ENCODE assay signal across 1 mouse cellular context in genomic region chr11:80382626-80383018, GRCm38 (mm10).
TF ChIP-seq lines count a peak whose summit lies in the region.

No protein-coding gene starts in this region.

TF ChIP-seq in MEL, 35 proteins besides CTCF, POLR2A, EP300 and RAD21:
- TF ChIP-seq POLR2AphosphoS5 (IDR thresholded peaks at IDR 0.05; ENCODE audit: borderline replicate concordance, low read depth, low read length) (no peak), ZNF384 (IDR thresholded peaks at IDR 0.05; ENCODE audit: low read depth, low read length) (peak; percentile 99), ZC3H11A (IDR thresholded peaks at IDR 0.05; ENCODE audit: low read depth, low read length) (no peak; the same call in 1 of the 2 replicates), TAL1 (IDR thresholded peaks at IDR 0.05; ENCODE audit: low read length) (no peak), NRF1 (IDR thresholded peaks at IDR 0.05; ENCODE audit: insufficient read depth, low read depth, low read length, poor library complexity, severe bottlenecking) (no peak), USF1 (IDR thresholded peaks at IDR 0.05; ENCODE audit: low read depth, low read length) (no peak), CHD2 (IDR thresholded peaks at IDR 0.05; ENCODE audit: low read length) (no peak), TCF12 (IDR thresholded peaks at IDR 0.05; ENCODE audit: low read depth, low read length) (peak; percentile 60), SIN3A (IDR thresholded peaks at IDR 0.05; ENCODE audit: low read length) (peak; percentile 72; the same call in 1 of the 2 replicates), ZKSCAN1 (IDR thresholded peaks at IDR 0.05; ENCODE audit: low read depth, low read length) (peak; percentile 76; the same call in 1 of the 2 replicates), RCOR1 (IDR thresholded peaks at IDR 0.05; ENCODE audit: low read depth, low read length) (peak; percentile 59), E2F4 (IDR thresholded peaks at IDR 0.05; ENCODE audit: borderline replicate concordance, low read depth, low read length) (no peak; the same call in 1 of the 2 replicates), MAX (IDR thresholded peaks at IDR 0.05; ENCODE audit: low read length) (no peak), JUND (IDR thresholded peaks at IDR 0.05; ENCODE audit: low read depth, low read length) (no peak), MAZ (IDR thresholded peaks at IDR 0.05; ENCODE audit: low read depth, low read length) (no peak), POLR2AphosphoS2 (IDR thresholded peaks at IDR 0.05; ENCODE audit: low read length) (no peak), MYB (IDR thresholded peaks at IDR 0.05; ENCODE audit: low read depth, low read length) (peak; percentile 63), MXI1 (IDR thresholded peaks at IDR 0.05; ENCODE audit: low read depth, low read length) (peak; percentile 13; the same call in 1 of the 2 replicates), GATA1 (IDR thresholded peaks at IDR 0.05; ENCODE audit: low read depth, low read length) (peak; percentile 100), KAT2A (conservative IDR thresholded peaks at IDR 0.05; ENCODE audit: low read depth, low read length) (0 out of 2 replicates have a peak, but pooled peaks have one; percentile 1), UBTF (IDR thresholded peaks at IDR 0.05; ENCODE audit: borderline replicate concordance, insufficient read depth, low read depth, low read length) (no peak), CHD1 (IDR thresholded peaks at IDR 0.05; ENCODE audit: low read depth, low read length) (no peak; the same call in 1 of the 2 replicates), HCFC1 (IDR thresholded peaks at IDR 0.05; ENCODE audit: low read depth, low read length) (no peak), USF2 (IDR thresholded peaks at IDR 0.05; ENCODE audit: borderline replicate concordance in 1 of 2, insufficient read depth in 1 of 2, low read depth in 1 of 2, low read length in 2 of 2) (no peak), MYC (IDR thresholded peaks at IDR 0.05; ENCODE audit: low read depth, low read length) (no peak), ETS1 (IDR thresholded peaks at IDR 0.05; ENCODE audit: low read depth, low read length) (peak; percentile 73), NELFE (IDR thresholded peaks at IDR 0.05; ENCODE audit: low read depth, low read length) (no peak), SMC3 (IDR thresholded peaks at IDR 0.05; ENCODE audit: low read depth, low read length) (no peak), TBP (IDR thresholded peaks at IDR 0.05; ENCODE audit: low read depth, low read length) (0 out of 2 replicates have a peak, but pooled peaks have one; percentile 69), ZMIZ1 (IDR thresholded peaks at IDR 0.05; ENCODE audit: low read depth, low read length) (peak; percentile 21; the same call in 1 of the 2 replicates), BHLHE40 (IDR thresholded peaks at IDR 0.05; ENCODE audit: borderline replicate concordance, low read depth, low read length) (no peak; the same call in 1 of the 2 replicates), MAFK (IDR thresholded peaks at IDR 0.05; ENCODE audit: borderline replicate concordance, low read depth, low read length) (no peak), ELF1 (IDR thresholded peaks at IDR 0.05; ENCODE audit: low read depth, low read length) (peak; percentile 41; the same call in 1 of the 2 replicates), GABPA (IDR thresholded peaks at IDR 0.05; ENCODE audit: low read depth, low read length) (no peak), MEF2A (IDR thresholded peaks at IDR 0.05; ENCODE audit: extremely low read depth, insufficient replicate concordance, low read depth, low read length, poor library complexity, severe bottlenecking) (no peak)
TF ChIP-seq in MEL: peak in this region for 13.
